Mouse (Mus musculus): Measurements from ENCODE around the gene Cldn13.
"Not testable (repeated sequence)": the region's sequence is repeated elsewhere in the genome, so short reads cannot be mapped to it uniquely, and the experiment has no call there.

Cldn13 gene

DNA sequence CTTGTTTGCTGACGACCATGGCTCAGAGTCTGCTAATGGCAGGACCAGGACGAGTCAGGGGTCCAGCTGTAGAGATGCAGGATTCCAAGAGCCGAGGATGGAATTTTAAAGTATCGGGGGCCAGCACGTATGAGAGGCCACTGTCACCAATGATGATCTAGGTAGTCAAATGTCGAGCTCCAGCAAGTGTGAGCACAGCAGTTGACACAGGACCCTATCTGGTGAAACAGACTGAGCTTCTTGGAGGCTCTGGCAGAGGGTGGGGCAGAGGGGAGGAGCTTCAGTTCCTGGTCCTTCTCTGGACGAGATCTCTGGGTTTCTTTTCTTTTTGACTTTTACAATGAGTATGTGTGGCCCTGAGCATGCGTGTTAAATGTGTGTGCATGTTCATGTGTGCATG is at the start of gene Cldn13:
TSS of gene Cldn13 (minus strand) at position 216 of the 400 bp plus-strand sequence.
- DNase-seq (ENCODE audit: low spot score in 2 of 2), result no peak

DNA sequence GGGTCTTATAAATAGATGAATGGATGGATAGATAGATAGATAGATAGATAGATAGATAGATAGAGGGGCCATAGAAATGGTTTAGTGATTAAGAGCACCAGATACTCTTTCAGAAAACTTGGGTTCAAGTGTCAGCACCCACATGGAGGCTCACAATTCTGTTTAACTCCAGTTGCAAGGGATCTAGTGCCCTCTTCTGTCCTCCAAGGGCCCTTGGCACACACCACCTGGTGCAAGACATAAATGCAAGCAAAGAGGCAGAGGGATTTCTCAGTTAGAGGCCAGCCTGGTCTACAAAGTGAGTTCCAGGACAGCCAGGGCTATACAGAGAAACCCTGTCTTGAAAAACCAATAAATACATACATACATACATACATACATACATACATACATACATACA is 49.3 kb upstream of the Cldn13 start:
- not testable (repeated sequence) for DNase-seq (ENCODE audit: low spot score in 2 of 2)

DNA sequence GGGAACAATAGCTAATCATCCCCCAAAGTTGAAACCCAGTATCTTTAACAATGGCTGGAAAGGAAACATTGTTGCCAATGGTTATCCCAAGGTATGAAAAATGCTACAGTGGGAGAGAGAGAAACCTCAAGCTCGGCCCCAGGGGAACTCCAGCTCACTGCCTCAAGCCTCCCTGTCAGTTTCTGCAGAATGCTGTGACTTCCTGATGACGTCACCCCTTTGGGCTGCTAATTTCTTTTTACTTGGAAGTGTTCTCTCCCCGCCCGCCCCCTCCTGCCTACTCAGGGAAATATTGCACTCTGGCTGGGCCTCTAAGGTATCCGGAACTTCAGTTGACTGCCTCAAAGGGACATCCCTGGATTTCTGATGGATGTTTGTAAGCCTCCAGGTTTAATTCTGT is 48.2 kb upstream of the Cldn13 start:
- DNase-seq (ENCODE audit: low spot score in 2 of 2), result no peak

DNA sequence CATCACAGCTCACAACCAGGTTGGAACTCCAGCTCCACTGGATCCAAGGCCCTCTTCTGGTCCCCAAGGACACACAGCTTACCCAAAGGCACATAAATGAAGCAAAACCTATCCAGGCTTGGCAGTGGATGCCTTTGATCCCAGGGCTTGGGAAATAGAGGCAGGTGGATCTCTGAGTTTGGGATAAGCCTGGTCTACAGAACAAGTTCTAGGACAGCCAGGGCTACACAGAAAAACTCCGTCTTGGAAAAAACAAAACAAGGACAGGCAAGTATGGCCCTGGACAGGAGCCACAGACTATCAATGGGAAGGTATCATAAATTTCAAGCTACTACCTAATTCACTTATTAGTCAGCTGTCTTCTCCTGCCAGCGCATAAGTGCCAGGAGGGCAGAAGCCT is 46.2 kb upstream of the Cldn13 start:
- no peak for DNase-seq (ENCODE audit: low spot score in 2 of 2)

DNA sequence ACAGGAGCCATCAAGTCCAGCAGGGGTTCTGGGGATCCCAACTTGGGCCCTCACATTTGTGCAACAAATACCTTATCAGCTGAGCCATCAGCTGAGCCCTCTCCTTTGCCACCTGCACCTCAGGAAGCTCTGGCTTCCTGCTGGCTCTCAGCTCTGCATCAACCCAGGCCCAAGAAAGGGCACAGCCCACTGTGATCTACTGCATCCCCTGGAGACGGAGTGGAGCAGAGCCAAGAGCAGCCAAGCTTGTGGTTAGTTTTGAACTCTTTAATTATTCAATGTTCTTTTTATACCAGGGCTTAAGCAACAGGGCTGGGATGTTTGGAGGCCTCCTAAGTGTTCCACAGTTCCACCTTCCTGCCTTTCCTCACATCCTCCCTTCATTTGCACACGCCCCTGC is 45.1 kb upstream of the Cldn13 start:
- DNase-seq (ENCODE audit: low spot score in 2 of 2), result no peak

DNA sequence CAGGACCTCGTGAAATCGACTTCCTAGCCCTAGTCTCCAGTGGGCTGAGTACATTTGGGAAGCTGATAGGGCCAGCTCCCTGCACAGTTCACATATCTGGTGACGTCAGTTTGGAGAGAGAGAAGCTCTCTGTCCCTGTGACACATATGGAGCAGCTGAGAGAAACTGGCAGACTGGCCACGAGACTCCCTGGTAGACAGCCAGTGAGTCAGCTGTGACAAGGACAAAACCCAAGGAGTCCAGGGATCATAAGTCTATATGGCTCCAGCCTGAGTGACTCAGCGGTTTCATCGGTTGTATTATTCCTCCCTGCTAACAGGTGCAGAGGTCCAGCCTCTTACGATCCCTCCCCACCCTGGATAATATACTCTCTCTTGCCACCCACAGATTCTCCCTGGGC is 43.8 kb upstream of the Cldn13 start:
- no peak for DNase-seq (ENCODE audit: low spot score in 2 of 2)

DNA sequence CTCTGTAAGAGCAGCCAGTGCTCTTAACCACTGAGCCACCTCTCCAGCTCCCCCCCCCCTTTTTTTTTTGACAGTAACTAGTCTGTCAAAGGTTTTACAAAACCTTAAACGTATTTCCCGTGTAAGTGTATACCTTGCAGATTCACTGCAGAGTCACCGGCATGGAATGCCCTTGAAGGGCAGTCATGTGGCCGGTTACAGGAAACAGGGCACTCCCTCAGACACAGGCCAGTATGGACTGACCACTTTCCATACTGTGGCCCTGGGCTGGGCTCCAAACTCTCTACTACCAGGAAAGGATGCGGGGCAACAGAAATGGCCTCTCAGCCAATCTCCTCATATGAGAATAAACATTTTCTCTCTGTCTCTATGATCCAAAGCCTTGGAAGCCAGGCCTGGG is 40.2 kb upstream of the Cldn13 start:
- no peak for DNase-seq (ENCODE audit: low spot score in 2 of 2)

DNA sequence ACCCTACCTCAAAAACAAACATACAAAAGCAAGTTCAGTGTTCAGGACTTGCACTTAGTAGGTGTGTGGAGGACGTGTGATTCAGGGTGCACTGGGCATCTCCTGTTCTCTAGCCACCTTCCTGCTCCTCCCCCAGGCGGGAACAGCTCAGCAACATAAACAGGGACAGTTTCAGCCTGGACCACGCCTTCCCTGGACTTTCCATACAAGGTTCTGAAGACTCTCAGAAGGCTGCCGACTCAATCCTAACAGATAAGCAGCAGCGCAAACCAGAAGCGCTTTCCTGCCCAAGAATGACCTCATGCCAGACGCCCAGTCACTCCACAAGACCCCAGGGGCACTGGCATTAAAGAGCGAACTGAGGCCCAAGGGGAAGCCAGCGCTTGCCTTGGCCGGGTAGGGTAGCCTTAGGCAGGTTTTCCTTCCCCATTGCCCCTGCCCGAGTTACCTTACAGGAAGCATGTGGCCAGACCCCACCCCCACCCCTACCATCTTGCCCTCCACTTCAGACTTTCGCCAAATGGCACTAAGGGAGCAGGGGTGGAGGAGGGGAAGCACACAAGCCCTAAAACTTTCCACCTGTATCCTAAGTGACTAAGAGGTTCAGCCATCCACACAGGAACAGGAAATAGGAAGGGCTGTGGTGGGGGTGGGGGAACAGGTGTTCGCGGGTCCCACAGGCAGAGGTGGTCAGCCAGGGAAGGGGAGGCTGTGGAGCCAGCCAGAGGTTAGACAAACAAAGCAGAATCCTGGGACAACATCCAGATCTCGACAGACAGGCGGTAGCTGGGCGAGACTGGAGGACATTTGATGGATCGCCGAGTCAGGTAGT is 35.9 kb upstream of the Cldn13 start:
- DNase-seq (ENCODE audit: low spot score in 2 of 2), result no peak

DNA sequence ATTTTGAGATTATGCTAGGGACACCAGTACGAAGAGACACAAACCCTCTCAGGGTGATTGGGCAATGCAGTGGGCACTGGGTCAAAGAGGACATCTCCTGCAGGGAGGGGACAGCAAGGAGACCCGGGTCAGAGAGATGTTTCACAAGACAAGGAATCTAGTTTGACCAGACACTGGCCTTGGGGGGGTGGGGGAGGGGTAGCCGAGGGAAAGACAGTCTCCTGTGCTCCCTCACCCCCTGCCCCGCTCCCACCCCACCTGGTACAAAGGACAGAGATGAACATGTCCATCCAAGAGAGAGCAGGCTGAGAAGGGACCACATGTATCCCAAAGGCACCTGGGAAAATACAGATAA is 32.7 kb upstream of the Cldn13 start:
- DNase-seq (ENCODE audit: low spot score in 2 of 2), result no peak

DNA sequence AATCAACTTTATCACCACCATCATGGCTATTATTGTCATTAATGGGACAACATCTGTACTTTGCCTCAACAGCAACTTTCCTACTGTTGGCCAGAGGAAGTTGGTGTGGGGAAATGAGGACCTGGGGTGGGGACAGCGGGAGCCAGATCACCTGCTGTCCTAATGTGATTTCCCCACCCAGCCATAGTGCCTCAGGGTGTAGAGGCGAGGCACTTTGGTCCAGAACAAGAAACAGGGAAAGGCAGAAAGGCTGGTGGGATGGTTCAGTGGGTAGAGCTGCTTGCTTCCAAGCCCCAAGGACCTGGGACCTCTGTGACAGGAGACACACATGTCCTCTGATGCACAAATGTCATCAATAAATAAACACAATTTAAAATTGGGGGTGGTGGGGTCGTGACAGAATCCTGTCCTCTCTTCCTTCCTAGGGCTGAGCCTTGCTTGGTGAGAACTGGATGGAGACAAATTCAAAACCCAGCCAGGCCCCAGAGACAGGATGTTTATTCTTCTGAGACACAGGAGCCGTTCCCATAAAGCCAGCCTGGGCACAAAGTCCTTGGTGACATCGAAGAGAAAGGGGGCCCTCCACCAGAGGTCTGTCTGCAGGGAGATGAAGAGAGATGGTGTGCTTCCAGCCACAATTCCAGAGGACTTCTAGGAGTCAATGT is 32.2 kb upstream of the Cldn13 start:
- no peak for DNase-seq (ENCODE audit: low spot score in 2 of 2)

DNA sequence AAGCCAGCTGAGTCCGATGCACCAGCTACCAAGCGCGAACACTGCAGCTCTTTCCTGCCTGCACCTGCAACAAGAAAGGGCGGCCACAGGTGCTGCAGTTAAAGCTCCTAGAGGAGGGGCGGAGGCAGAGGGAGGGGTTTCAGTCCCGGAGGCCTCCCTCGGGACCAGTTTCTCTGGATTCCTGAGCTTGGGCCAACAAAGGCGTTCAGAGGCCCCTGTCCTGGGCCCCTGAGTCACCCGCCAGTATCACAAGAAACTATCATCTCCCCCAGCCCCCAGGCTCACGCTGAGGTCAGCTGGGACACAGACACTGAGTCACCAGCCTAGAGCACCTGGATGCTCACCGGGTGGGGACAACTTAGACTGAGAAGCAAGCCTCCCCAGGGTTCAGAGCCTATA is 31.5 kb upstream of the Cldn13 start, which contains the start of gene Cldn4:
TSS of gene Cldn4 (minus strand) at position 78 of the 399 bp plus-strand sequence.
- DNase-seq (ENCODE audit: low spot score in 2 of 2), result no peak

DNA sequence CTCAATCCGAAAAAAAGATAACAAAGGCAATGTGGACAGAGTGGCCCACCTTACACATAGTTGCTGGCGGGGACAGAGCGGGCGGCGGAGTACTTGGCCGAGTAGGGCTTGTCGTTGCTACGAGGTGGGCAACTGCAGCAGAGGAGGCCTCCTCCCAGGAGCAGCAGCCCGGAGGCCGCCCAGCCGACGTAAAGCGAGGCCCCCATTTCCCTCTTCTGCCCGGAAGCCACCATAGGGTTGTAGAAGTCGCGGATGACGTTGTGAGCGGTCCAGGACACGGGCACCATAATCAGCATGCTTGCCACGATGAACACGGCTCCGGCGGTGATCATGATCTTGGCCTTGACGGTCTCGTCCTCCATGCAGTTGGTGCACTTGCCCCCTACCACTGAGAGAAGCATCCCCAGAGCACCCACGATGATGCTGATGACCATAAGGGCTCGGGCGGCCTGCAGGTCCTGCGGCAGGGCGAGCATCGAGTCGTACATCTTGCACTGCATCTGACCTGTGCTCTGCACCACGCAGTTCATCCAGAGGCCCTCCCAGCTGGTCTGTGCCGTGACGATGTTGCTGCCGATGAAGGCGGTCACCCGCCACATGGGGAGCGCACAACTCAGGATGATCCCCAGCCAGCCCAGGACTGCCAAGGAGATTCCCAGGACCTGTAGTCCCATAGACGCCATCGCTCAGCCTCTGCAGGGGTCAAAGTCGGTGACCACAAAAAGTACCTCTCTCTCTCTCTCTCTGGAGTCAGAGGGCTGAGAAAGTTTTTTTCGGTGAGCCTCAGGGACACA is 30.9 kb upstream of the Cldn13 start:
- no peak for DNase-seq (ENCODE audit: low spot score in 2 of 2)

DNA sequence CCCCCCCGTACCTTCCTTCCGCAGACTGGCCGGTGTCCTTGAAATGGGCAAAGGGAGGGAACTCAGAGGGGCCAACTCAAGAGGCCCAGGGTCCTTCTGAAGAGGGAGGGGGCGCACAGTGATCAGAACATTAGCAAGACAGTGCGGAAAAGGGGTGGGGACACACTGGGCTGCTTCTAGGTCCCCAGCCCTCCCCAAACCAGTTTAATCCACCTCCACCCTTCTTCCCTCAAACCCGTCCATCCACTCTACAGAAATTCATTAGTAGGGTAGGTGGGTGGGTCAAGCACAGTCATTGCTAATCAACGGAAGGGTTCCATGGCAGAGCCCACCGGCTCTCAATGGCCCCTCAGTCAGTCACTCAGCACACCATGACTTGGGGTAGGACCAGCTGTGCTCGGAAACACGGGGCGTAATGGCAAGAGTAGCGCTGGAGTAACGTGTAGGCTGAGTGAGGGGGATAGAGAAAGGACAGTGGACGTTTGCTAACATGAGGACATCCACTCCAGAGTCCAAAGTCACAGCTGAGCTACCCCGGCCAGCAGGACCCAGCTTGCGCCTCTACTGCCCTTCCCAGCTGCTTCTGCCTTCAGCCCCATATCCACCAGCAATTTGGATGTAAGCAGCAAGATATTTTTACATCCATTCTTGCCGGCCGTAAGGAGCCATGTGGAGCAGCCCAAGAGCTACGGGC is 30.1 kb upstream of the Cldn13 start:
- DNase-seq (ENCODE audit: low spot score in 2 of 2), result no peak

DNA sequence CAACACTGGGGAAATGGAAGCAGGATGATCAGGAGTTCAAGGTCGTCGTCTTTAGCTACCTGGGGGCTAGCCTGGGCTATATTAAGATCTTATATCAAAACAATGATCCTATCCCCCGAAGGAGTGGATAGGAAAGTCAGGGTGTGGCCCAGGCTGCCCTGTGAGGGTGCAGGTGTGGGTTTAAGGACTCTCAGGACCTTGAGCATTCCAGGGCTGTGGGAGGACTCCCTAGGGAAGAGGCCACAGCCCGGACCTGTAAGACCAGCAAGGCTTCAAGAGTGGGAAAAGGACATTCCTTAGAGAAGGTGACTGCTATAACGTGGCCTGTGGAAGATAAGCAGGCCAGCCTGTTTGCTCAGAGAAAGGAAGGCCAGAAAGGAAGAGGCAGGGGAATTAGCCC is 28.9 kb upstream of the Cldn13 start:
- DNase-seq (ENCODE audit: low spot score in 2 of 2), result no peak

DNA sequence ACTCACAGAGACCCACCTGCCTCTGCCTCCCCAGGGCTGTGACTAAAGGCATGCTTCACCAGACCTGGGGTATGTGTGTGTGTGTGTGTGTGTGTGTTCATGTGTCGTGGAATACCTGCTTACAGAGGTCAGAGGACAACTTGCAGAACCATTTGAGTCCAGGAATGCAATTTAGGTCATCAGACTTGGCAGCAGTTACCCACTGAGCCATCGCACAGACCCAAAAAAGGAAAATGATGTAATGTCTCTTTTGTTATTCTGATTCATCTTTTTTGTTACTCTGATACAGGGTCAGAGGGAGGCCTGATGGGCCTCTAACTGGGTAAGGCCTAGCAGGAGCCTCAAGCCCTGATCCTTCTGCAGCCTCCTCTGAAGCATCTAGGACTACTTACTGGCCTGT is 27.4 kb upstream of the Cldn13 start:
- no peak for DNase-seq (ENCODE audit: low spot score in 2 of 2)

DNA sequence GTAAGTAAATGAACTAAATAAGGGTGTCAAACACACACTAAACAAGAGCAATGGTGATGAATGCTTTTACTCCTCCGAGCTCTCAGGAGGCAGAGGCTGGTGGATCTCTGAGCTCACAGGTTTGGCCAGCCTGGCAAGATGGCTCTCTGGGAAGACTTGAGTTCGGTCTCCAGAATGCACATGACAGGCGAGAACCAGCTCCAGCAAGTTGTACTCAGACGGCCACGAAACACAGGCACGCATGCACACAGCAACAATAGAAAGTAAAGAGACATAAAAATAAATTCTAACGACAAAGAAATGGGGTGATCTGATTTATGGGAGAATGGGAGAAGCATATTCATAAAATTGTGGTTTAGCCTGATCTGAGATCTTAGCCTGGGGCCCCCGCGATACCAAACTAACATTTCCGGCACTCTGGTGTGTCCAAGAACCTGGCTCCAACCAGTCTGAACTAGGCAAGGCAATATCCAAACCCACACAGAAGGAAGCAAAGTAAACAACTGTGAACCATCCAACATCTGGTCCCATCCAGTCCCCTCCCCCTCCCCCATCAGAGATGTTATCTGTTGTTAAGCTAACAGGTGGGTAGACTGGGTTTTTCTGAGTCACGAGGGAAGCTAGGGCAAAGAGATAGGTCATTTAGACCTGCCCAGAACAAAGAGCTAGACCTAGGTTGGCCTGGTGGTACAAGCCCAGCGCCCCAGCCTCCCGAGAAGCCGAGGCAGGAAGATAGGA is 26.3 kb upstream of the Cldn13 start:
- DNase-seq (ENCODE audit: low spot score in 2 of 2), result no peak

DNA sequence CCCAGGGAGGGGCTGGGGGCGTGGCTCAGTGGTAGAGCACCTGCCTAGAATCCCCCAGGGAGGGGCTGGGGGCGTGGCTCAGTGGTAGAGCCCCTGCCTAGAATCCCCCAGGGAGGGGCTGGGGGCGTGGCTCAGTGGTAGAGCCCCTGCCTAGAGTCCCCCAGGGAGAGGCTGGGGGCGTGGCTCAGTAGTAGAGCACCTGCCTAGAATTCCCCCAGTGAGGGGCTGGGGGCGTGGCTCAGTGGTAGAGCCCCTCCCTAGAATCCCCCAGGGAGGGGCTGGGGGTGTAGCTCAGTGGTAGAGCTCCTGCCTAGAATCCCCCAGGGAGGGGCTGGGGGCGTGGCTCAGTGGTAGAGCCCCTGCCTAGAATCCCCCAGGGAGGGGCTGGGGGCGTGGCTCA is 24.2 kb upstream of the Cldn13 start:
- DNase-seq (ENCODE audit: low spot score in 2 of 2), result not testable (repeated sequence)

DNA sequence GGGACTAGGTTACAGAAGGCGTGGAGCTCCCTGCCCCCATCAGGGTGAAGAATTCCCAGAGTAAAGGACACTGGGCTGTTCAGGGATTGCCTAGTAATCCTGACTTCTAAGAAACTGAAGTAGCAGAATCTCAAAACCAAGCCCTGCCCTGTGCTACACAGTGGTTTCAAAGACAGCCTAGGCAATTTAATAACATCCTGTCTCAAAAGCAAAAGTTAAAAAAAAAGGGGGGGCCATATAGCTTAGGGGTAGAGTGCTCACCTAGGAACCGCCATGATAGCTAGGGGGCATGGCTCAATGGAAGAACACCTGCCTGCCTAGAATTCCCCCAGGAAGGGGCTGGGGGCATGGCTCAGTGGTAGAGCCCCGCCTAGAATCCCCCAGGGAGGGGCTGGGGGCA is 23.7 kb upstream of the Cldn13 start:
- DNase-seq (ENCODE audit: low spot score in 2 of 2), result no peak

DNA sequence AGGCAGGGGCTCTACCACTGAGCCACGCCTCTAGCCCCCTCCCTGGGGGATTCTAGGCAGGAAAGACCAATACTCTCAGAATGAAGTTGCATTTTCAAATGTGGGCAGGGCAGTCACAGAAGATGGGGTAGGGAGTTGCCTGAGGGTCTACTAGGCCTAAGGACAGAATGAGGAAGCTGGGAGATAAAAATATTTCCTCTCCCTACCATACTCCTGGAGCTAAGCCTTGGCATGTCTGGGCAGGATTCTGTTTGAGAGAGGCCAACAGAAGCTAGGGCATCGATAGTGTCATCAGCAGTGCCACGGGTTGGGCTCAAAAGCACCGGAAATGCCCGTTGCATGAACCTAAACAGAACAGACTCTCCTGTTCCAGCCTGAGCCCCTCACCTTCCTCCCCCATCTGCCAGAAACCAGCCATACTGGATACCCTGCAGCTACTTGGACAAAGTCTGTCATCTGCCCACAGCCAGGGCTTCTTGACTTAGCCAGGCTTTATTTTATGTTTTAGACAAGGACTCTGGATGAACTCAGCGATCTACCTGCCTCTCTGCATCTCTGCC is 21.4 kb upstream of the Cldn13 start:
- no peak for DNase-seq (ENCODE audit: low spot score in 2 of 2)

DNA sequence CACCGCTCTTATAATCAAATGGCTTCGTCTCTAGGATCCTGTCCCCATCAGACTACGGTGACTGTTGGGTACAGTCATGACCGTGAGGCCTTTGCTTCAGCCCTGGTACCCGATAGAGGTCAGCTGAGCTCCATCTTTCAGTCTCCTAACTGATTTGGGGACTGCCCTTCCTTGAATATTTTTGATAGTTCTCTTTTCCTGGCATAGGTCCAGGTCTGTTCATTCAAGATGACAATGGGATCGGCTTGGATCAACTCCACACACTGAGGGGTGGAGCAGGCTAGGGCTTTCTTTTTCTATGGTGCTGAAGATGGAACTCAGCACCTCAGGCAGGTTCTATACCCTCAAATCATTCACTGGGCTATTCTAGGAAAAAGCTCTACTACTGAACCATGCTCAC is 20.7 kb upstream of the Cldn13 start:
- DNase-seq (ENCODE audit: low spot score in 2 of 2), result no peak

DNA sequence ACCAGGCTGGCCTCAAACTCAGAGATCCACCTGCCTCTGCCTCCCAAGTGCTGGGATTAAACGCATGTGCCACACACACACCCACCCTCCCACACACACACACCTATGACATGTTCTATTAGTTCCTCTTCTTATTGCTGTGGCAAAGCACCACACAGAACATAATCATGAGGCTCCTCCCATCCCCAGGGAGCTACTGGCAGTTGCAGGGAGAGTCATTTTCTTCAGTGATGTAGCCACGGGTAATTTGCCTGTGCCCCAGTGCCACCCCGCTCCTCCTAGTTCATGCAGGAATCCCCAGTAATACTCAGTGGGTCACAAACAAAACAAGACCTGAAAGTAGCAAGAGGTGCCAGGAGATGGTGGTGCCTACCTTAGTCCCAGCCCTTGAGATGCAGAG is 19.3 kb upstream of the Cldn13 start:
- no peak for DNase-seq (ENCODE audit: low spot score in 2 of 2)
